Comparison of ENCODE assay signal across 8 mouse cellular contexts in genomic region chr9:57439083-57439482, GRCm38 (mm10). TPM values are rescaled to one million over a fixed set of nuclear protein-coding genes. Genes with fewer than 3 reads are reported as not detected.
DNase-seq lines count a peak whose midpoint lies in the region; ATAC-seq lines count a peak whose summit lies in the region.

No protein-coding gene starts in this region.

- 50% methylated on average over 7 of the region's 7 CpGs for WGBS in hindbrain, embryonic 14.5 days
- 65% methylated on average over 7 of the region's 7 CpGs for WGBS in midbrain, embryonic 11.5 days

- no peak for ATAC-seq in hindbrain, embryonic 14.5 days (ENCODE audit: low FRiP score)
- ATAC-seq in midbrain, embryonic 11.5 days (ENCODE audit: low FRiP score) = no peak

- no peak overlapping the region for H3K27ac ChIP-seq in hindbrain, embryonic 14.5 days
- H3K27ac ChIP-seq in midbrain, embryonic 11.5 days (ENCODE audit: low read depth, low read length) = no peak overlapping the region

- peak overlapping the region; percentile 66 for H3K9ac ChIP-seq in hindbrain, embryonic 14.5 days
- peak overlapping the region; percentile 84 for H3K9ac ChIP-seq in midbrain, embryonic 11.5 days (ENCODE audit: low read length)

- peaks cover 7% of the 10 kb centered on the region; the same call in 1 of the 2 replicates for H3K4me1 ChIP-seq in hindbrain, embryonic 14.5 days (replicated peaks; ENCODE audit: control insufficient read depth, insufficient read depth, low read length)
- H3K4me1 ChIP-seq in midbrain, embryonic 11.5 days (ENCODE audit: control insufficient read depth, insufficient read depth, low read length) = no peaks in the 10 kb centered on the region; the same call in 1 of the 2 replicates

- H3K36me3 ChIP-seq in hindbrain, embryonic 14.5 days (replicated peaks; ENCODE audit: control insufficient read depth, insufficient read depth) = peaks cover 33% of the 10 kb centered on the region
- no peaks in the 10 kb centered on the region for H3K36me3 ChIP-seq in midbrain, embryonic 11.5 days (ENCODE audit: control insufficient read depth, insufficient read depth, low read length)

- H3K4me2 ChIP-seq in hindbrain, embryonic 14.5 days (replicated peaks) = peak overlapping the region; percentile 58
- H3K4me2 ChIP-seq in midbrain, embryonic 11.5 days = peak overlapping the region; percentile 70

- peak; percentile 36 for DNase-seq in kidney, adult 11 months
- DNase-seq in kidney, postnatal 25 days = no peak
- peak; percentile 50 for DNase-seq in R1 (ENCODE audit: low read depth, low spot score)
- DNase-seq in hindbrain, embryonic 14.5 days (ENCODE audit: low spot score) = no peak
- DNase-seq in midbrain, embryonic 11.5 days (ENCODE audit: low spot score, missing footprints) = no peak
- DNase-seq in testis, postnatal 10 days (ENCODE audit: low spot score) = no peak
- DNase-seq in yolk sac, embryonic 10.5 days (ENCODE audit: low spot score) = no peak
- no peak for DNase-seq in cerebellum, adult 11 months

- no peaks in the 10 kb centered on the region for H3K9me3 ChIP-seq in hindbrain, embryonic 14.5 days (ENCODE audit: control insufficient read depth, low read length)
- no peaks in the 10 kb centered on the region for H3K9me3 ChIP-seq in midbrain, embryonic 11.5 days (ENCODE audit: control insufficient read depth, low read length)

- H3K4me3 ChIP-seq in hindbrain, embryonic 14.5 days (replicated peaks; ENCODE audit: low read length) = peak overlapping the region; percentile 46
- H3K4me3 ChIP-seq in midbrain, embryonic 11.5 days (ENCODE audit: low read depth, low read length) = peak overlapping the region; percentile 41

- H3K27me3 ChIP-seq in hindbrain, embryonic 14.5 days (ENCODE audit: control insufficient read depth, insufficient read depth, low read length) = no peaks in the 10 kb centered on the region
- no peaks in the 10 kb centered on the region for H3K27me3 ChIP-seq in midbrain, embryonic 11.5 days (ENCODE audit: control insufficient read depth, insufficient read depth, low read length)

RNA-seq across cellular contexts. Expression of gene Ppcdc, which starts 0.8 kb away (rescaled TPM):
- 19.8 and 21.9 TPM in 2 replicates for polyA plus RNA-seq in hindbrain, embryonic 14.5 days (2014; fragmentation: Nextera tagmentation; extraction: Ambion mirVana)
- 18.6 and 22.9 TPM in 2 replicates for polyA plus RNA-seq in midbrain, embryonic 11.5 days (2014; fragmentation: Nextera tagmentation; extraction: Ambion mirVana)

RNA-seq across cellular contexts. Expression of gene Scamp5, which starts 28.8 kb away (rescaled TPM):
- polyA plus RNA-seq in hindbrain, embryonic 14.5 days (2014; fragmentation: Nextera tagmentation; extraction: Ambion mirVana) = 90.0 and 108 TPM in 2 replicates
- polyA plus RNA-seq in midbrain, embryonic 11.5 days (2014; fragmentation: Nextera tagmentation; extraction: Ambion mirVana) = 17.6 and 17.7 TPM in 2 replicates

Comparison
In these comparisons a context has a peak if more than half of its experiments do, and no peak if none do; other contexts are left out.
1. DNase-seq: peak in kidney, adult 11 months (single experiment) and R1 (single experiment); none in kidney, postnatal 25 days (0 of 2), hindbrain, embryonic 14.5 days (single experiment), midbrain, embryonic 11.5 days (single experiment), testis, postnatal 10 days (single experiment), yolk sac, embryonic 10.5 days (single experiment) and cerebellum, adult 11 months (single experiment).